In genomic region chr11:119546496-119547182, GRCm38 (mm10) we compare ENCODE assay signal across 8 mouse cellular contexts. TPM values are rescaled to one million over a fixed set of nuclear protein-coding genes. Genes with fewer than 3 reads are reported as not detected.
DNase-seq lines count a peak whose midpoint lies in the region; ATAC-seq and TF ChIP-seq lines count a peak whose summit lies in the region.

No protein-coding gene starts in this region.

- WGBS in embryonic facial prominence, embryonic 14.5 days = under 1% methylated on average over 34 of the region's 46 CpGs
- WGBS in midbrain, embryonic 13.5 days = under 1% methylated on average over 46 of the region's 46 CpGs

- peak; percentile 77 for DNase-seq in cerebellum, adult 11-12 months
- no peak for DNase-seq in cerebellum, postnatal 4 days (ENCODE audit: low spot score in 2 of 2)
- no peak for DNase-seq in ES-E14 (ENCODE audit: low read depth, low spot score)
- no peak for DNase-seq in embryonic facial prominence, embryonic 14.5 days (ENCODE audit: low spot score)
- peak; percentile 46 for DNase-seq in heart, postnatal 4 days
- DNase-seq in thymus, postnatal 0 days (ENCODE audit: low spot score) = no peak
- no peak for DNase-seq in ovary, adult 18-20 months (ENCODE audit: low spot score)

- H3K36me3 ChIP-seq in ES-E14 (ENCODE audit: control insufficient read depth, insufficient read depth, low read length, poor library complexity, severe bottlenecking) = no peaks in the 10 kb centered on the region
- H3K36me3 ChIP-seq in embryonic facial prominence, embryonic 14.5 days (ENCODE audit: control insufficient read depth, insufficient read depth, low read length) = no peaks in the 10 kb centered on the region
- H3K36me3 ChIP-seq in midbrain, embryonic 13.5 days = no peaks in the 10 kb centered on the region

- no peaks in the 10 kb centered on the region; a peak in 1 of 4 replicates for H3K4me1 ChIP-seq in ES-E14 (ENCODE audit: control insufficient read depth in 2 of 2, insufficient read depth in 2 of 2, low read length in 2 of 2, poor library complexity in 1 of 2)
- peaks cover 20% of the 10 kb centered on the region for H3K4me1 ChIP-seq in embryonic facial prominence, embryonic 14.5 days (ENCODE audit: control insufficient read depth, insufficient read depth, low read length)
- peaks cover 74% of the 10 kb centered on the region for H3K4me1 ChIP-seq in midbrain, embryonic 13.5 days (replicated peaks)

- no peak overlapping the region for H3K27ac ChIP-seq in ES-E14 (ENCODE audit: insufficient read depth, low read depth, low read length, poor library complexity, severe bottlenecking)
- no peak overlapping the region for H3K27ac ChIP-seq in embryonic facial prominence, embryonic 14.5 days (replicated peaks; ENCODE audit: low read depth, low read length)
- 0 out of 2 replicates have a peak overlapping the region, but pooled peaks have one; percentile 4 for H3K27ac ChIP-seq in midbrain, embryonic 13.5 days

- in situ Hi-C loops in ES-E14 (cut with MboI; ENCODE audit: low sequenced_read_pairs in 2 of 2, unreplicated experiment in 2 of 2) = loop anchor here in 1 of 2 experiments (10.0 kb wide), 1 partner anchor 502 kb away; the partner anchor contains the start of gene Cbx8

- ATAC-seq in embryonic facial prominence, embryonic 14.5 days (ENCODE audit: low read depth) = no peak
- ATAC-seq in midbrain, embryonic 13.5 days = no peak

- peak overlapping the region; percentile 46 to 52; a peak in 3 of 4 replicates for H3K4me3 ChIP-seq in ES-E14 (ENCODE audit: insufficient read depth in 1 of 2, low read depth in 1 of 2, low read length in 2 of 2, poor library complexity in 1 of 2, severe bottlenecking in 1 of 2)
- peak overlapping the region; percentile 54 for H3K4me3 ChIP-seq in embryonic facial prominence, embryonic 14.5 days (ENCODE audit: low read depth, low read length)
- peak overlapping the region; percentile 70 for H3K4me3 ChIP-seq in midbrain, embryonic 13.5 days (replicated peaks)

- H3K9ac ChIP-seq in ES-E14 (ENCODE audit: insufficient read depth, low read depth, low read length, poor library complexity, severe bottlenecking) = no peak overlapping the region
- peak overlapping the region; percentile 60 for H3K9ac ChIP-seq in embryonic facial prominence, embryonic 14.5 days (ENCODE audit: low read depth, low read length)
- peak overlapping the region; percentile 92 for H3K9ac ChIP-seq in midbrain, embryonic 13.5 days (replicated peaks)

- H3K4me2 ChIP-seq in embryonic facial prominence, embryonic 14.5 days (ENCODE audit: low read depth, low read length) = peak overlapping the region; percentile 100
- peak overlapping the region; percentile 89 for H3K4me2 ChIP-seq in midbrain, embryonic 13.5 days (replicated peaks)

- no peaks in the 10 kb centered on the region for H3K9me3 ChIP-seq in ES-E14 (ENCODE audit: control insufficient read depth, insufficient read depth, low read depth, low read length)
- H3K9me3 ChIP-seq in embryonic facial prominence, embryonic 14.5 days (ENCODE audit: control insufficient read depth, low read length) = no peaks in the 10 kb centered on the region
- H3K9me3 ChIP-seq in midbrain, embryonic 13.5 days = no peaks in the 10 kb centered on the region

- peaks cover 96% of the 10 kb centered on the region for H3K27me3 ChIP-seq in embryonic facial prominence, embryonic 14.5 days (replicated peaks; ENCODE audit: control insufficient read depth, insufficient read depth, low read length)
- H3K27me3 ChIP-seq in midbrain, embryonic 13.5 days = peaks cover 88% of the 10 kb centered on the region

TF ChIP-seq in ES-E14, 5 proteins besides CTCF, POLR2A, EP300 and RAD21:
- TF ChIP-seq MAFK (IDR thresholded peaks at IDR 0.05; ENCODE audit: insufficient read depth, low read depth, low read length) = no peak

RNA-seq across cellular contexts. Expression of gene Nptx1, which starts 0.9 kb away (rescaled TPM):
- total RNA-seq in ES-E14 (2012; rRNA removed) = 0.79 and 0.80 TPM in 2 replicates
- polyA plus RNA-seq in embryonic facial prominence, embryonic 14.5 days (2014; fragmentation: Nextera tagmentation; extraction: Ambion mirVana) = 1.9 and 2.6 TPM in 2 replicates
- total RNA-seq in heart, postnatal 4 days (2021) = under 1 TPM; 0.50 to 0.74 TPM
- polyA plus RNA-seq in midbrain, embryonic 13.5 days (2015; fragmentation: Nextera tagmentation; extraction: Ambion mirVana) = 7.3 and 8.6 TPM in 2 replicates
- 0.23 and 0.31 TPM in 2 replicates for polyA plus RNA-seq in thymus, postnatal 0 days (2015; fragmentation: Nextera tagmentation; extraction: Ambion mirVana)

RNA-seq across cellular contexts. Expression of gene Endov, which starts 55.5 kb away (rescaled TPM):
- total RNA-seq in ES-E14 (2012; rRNA removed) = 10.0 and 13.5 TPM in 2 replicates
- polyA plus RNA-seq in embryonic facial prominence, embryonic 14.5 days (2014; fragmentation: Nextera tagmentation; extraction: Ambion mirVana) = 10.9 and 15.1 TPM in 2 replicates
- 10 to 100 TPM; 15.7 to 17.4 TPM for total RNA-seq in heart, postnatal 4 days (2021)
- polyA plus RNA-seq in midbrain, embryonic 13.5 days (2015; fragmentation: Nextera tagmentation; extraction: Ambion mirVana) = 22.8 and 22.9 TPM in 2 replicates
- polyA plus RNA-seq in thymus, postnatal 0 days (2015; fragmentation: Nextera tagmentation; extraction: Ambion mirVana) = 17.8 and 19.4 TPM in 2 replicates

RNA-seq across cellular contexts. Expression of gene Rptor, which starts 56.1 kb away (rescaled TPM):
- total RNA-seq in ES-E14 (2012; rRNA removed) = 59.7 and 61.6 TPM in 2 replicates
- 10.6 and 11.6 TPM in 2 replicates for polyA plus RNA-seq in embryonic facial prominence, embryonic 14.5 days (2014; fragmentation: Nextera tagmentation; extraction: Ambion mirVana)
- total RNA-seq in heart, postnatal 4 days (2021) = 10 to 100 TPM; 44.2 to 45.6 TPM
- polyA plus RNA-seq in midbrain, embryonic 13.5 days (2015; fragmentation: Nextera tagmentation; extraction: Ambion mirVana) = 9.7 and 11.7 TPM in 2 replicates
- polyA plus RNA-seq in thymus, postnatal 0 days (2015; fragmentation: Nextera tagmentation; extraction: Ambion mirVana) = 12.3 and 14.0 TPM in 2 replicates

Comparison
In these comparisons a context has a peak if more than half of its experiments do, and no peak if none do; other contexts are left out.
1. DNase-seq: peak in cerebellum, adult 11-12 months (single experiment) and heart, postnatal 4 days (single experiment); none in cerebellum, postnatal 4 days (0 of 2), ES-E14 (single experiment), embryonic facial prominence, embryonic 14.5 days (single experiment), thymus, postnatal 0 days (single experiment) and ovary, adult 18-20 months (single experiment).
2. Peak in every context shown above with its lines, with median percentiles within 50 percentile points of each other: H3K4me3 ChIP-seq.